Mouse (Mus musculus) small intestine, adult 2 months (tissue): ENCODE measurements around the gene Gbe1.

Experiments used
- CTCF ChIP-seq: fragments of 200-500 bp; IDR thresholded peaks from 2 replicates; pipeline ENCODE4 v1.5.1; 2012; ENCODE audit warnings: low read depth, mild to moderate bottlenecking, control low read depth, inconsistent platforms, low read length, moderate library complexity, mixed read lengths; ENCODE audit not compliant: insufficient replicate concordance, insufficient read length; ENCODE audit errors: extremely low read depth
- POLR2A ChIP-seq: fragments of 200-500 bp; IDR thresholded peaks from 2 replicates; pipeline ENCODE4 v1.6.1; 2012; ENCODE audit warnings: low read depth, mild to moderate bottlenecking, control low read depth, inconsistent platforms, low read length, moderate library complexity

DNA sequence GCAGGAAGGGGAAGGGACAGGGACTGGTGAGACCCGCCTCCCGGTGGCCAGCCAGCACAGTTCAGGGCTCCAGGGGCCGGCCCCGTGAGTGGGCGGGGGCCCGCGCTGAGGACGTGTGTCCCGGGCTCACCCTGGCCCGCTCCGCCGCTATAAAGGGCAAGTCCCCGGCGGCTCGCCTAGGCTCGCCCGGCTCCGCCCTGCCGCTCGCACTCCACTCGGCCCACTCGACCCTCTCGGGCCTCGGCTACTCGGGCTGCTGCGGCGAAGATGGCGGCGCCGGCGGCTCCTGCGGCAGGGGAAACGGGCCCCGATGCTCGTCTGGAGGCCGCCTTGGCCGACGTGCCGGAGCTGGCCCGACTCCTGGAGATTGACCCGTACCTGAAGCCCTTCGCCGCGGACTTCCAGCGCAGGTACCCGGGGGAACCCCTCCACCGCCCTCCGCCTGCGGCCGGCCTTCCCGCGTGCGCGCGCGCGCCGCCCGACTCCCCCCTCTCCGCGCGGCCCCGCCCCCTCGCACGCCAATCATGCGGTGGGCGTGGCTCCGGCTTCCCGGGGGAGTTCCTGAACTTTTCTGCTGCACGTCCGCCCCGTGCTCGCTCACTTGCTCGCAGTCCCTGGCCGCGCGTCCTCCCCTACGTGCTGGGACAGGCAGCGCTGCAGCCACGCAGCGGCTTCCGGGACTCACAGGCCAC is at the start of gene Gbe1:
- TF ChIP-seq CTCF: no peak
- peak; percentile 89 for TF ChIP-seq POLR2A
